Mouse (Mus musculus): ENCODE data around the gene Ap1m1. TPM values are rescaled to one million over a fixed set of nuclear protein-coding genes. Genes with fewer than 3 reads are reported as not detected.

The Ap1m1 gene
- polyA plus RNA-seq, 1 experiment from 2014 or later: 173 TPM

DNA sequence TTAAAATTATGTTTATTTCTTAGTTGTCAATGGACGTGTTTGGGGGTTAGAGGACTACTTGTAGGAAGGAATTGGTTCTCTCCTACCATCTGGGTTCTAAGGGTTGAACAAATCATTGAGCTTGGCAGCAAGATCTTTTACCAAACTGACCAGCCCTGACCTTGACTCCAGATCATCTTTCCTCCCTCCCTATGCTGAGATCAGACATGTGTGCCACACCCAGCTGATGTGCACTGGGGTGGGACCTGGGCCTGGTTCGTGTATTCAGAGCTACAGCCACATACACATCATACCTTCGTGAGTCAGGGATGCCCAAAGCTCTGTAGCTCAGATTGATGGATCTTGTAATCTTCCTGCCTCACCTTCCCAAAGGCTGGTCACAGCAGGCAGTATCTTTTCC, 31.9 kb downstream of the Ap1m1 start:
- ATAC-seq (replicated peaks; ENCODE audit: low FRiP score) (no peak), DNase-seq (ENCODE audit: low spot score) (no peak)
- no peak overlapping the region for H3K9ac ChIP-seq (ENCODE audit: low read length)
- H3K4me2 ChIP-seq (ENCODE audit: low read depth, low read length, severe bottlenecking): no peak overlapping the region
- no peaks in the 10 kb centered on the region for H3K27me3 ChIP-seq (ENCODE audit: control insufficient read depth, insufficient read depth, low read length)
- 68% methylated on average over 3 of the region's 3 CpGs for WGBS
- H3K4me3 ChIP-seq (ENCODE audit: low read depth, low read length): no peak overlapping the region
- no peak overlapping the region for H3K27ac ChIP-seq (ENCODE audit: low read depth, low read length)
- H3K4me1 ChIP-seq (replicated peaks; ENCODE audit: control insufficient read depth, insufficient read depth, low read length): no peaks in the 10 kb centered on the region
- H3K36me3 ChIP-seq (ENCODE audit: control insufficient read depth, insufficient read depth, low read length): no peaks in the 10 kb centered on the region
- no peaks in the 10 kb centered on the region for H3K9me3 ChIP-seq (ENCODE audit: control insufficient read depth, low read length)

DNA sequence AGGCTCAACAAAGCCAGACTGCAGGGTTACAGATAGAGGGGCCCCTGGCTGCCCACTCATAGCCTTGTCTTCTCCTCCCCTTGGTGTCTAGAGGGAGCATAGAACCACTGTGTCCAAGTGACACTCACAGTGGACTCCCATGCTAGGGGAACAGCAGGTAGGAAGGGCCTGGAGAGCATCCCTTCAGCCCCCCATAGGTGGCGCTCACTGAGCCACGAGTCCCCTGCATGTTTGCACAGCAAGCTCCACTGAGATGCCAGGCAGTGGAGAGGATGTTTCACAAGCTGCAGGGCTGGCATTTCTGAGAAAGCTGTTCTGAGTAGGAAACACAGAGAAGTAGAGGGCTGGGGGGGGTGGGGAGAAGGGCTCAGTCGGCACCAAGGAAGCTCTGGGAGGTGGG, 32.5 kb downstream of the Ap1m1 start:
- Histone ChIP-seq H3K4me1 (replicated peaks; ENCODE audit: control insufficient read depth, insufficient read depth, low read length) (no peaks in the 10 kb centered on the region), H3K27me3 (ENCODE audit: control insufficient read depth, insufficient read depth, low read length) (no peaks in the 10 kb centered on the region), H3K9me3 (ENCODE audit: control insufficient read depth, low read length) (no peaks in the 10 kb centered on the region), H3K36me3 (ENCODE audit: control insufficient read depth, insufficient read depth, low read length) (no peaks in the 10 kb centered on the region), H3K4me2 (ENCODE audit: low read depth, low read length, severe bottlenecking) (no peak overlapping the region), H3K27ac (ENCODE audit: low read depth, low read length) (no peak overlapping the region), H3K4me3 (ENCODE audit: low read depth, low read length) (no peak overlapping the region), H3K9ac (ENCODE audit: low read length) (no peak overlapping the region)
- 12% methylated on average over 3 of the region's 3 CpGs for WGBS
- DNase-seq (ENCODE audit: low spot score): peak; percentile 70
- ATAC-seq (replicated peaks; ENCODE audit: low FRiP score): no peak

DNA sequence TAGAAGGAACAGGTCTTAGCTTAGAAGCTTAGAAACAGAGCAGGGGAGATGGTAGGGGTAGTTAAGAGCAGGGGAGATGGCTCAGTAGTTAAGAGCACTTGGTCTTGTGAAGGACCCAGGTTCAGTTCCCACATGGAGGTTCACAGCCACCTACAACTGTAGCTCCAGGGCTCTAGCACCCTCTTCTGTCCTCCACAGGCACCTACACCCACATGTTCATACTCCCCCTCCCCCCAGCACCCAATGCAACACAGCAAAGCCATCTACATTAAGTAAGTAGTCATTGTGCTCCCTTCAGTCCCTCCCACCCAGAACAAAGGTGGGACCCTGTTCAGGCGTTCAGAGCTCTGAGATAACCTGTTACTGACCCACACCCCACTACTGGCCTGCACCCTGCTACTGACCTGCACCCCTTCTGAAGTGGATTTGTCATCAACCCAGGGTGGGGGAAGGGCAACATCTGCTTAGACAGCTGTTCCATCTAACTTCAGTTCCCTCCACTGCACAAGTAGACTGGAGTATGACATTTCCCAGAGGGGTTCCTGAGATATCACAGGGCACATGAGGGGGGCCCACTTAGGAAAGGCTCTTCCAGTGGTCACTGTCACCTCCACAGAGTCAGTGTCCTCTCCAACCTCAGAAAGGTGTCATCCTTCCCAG, 33.4 kb downstream of the Ap1m1 start:
- Histone ChIP-seq H3K27me3 (ENCODE audit: control insufficient read depth, insufficient read depth, low read length) (no peaks in the 10 kb centered on the region), H3K4me3 (ENCODE audit: low read depth, low read length) (no peak overlapping the region), H3K4me1 (replicated peaks; ENCODE audit: control insufficient read depth, insufficient read depth, low read length) (no peaks in the 10 kb centered on the region), H3K9me3 (ENCODE audit: control insufficient read depth, low read length) (no peaks in the 10 kb centered on the region), H3K4me2 (ENCODE audit: low read depth, low read length, severe bottlenecking) (no peak overlapping the region), H3K9ac (ENCODE audit: low read length) (no peak overlapping the region), H3K36me3 (ENCODE audit: control insufficient read depth, insufficient read depth, low read length) (no peaks in the 10 kb centered on the region), H3K27ac (ENCODE audit: low read depth, low read length) (no peak overlapping the region)
- ATAC-seq (replicated peaks; ENCODE audit: low FRiP score): no peak
- DNase-seq (ENCODE audit: low spot score): no peak
- WGBS: 83% methylated on average over 1 of the region's 1 CpGs

DNA sequence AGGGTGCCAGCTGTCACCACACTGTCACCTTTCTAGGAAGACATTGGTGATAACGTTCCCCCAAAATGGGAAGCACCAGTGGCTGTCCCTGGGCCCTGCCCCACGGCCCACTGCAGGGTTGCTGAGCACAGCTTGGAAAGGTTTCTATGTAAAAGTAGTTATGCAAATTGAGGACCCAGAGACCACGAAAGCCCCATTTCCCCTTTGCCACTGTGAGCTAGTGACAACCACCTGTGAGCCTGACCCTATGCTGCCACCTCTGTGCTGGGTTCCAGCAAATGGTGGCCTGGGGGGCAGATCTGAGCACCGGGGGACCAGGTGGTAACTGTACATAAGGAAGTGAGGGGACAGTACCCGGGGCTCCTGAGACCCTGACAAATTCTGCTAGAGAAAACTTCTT, 34.0 kb downstream of the Ap1m1 start:
- no peak for ATAC-seq (replicated peaks; ENCODE audit: low FRiP score)

DNA sequence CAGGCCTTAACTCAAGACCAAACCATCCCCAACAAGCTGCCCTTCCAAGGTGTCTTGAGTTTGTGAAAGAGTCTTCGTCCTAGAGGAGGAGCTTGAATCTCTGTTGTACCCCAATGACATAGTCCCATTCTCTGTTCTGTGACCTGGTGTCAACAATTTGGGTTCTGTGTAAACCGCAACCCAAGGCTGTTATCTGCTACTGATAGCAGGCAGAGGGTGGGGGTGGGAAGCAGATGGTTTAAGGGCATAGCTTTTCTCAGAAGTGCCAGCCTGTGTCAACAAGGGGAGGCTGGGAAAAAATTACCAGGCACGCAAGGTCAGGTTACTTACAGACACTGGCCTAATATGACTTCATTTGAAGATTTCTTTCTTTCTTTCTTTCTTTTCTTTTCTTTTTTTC, 37.4 kb downstream of the Ap1m1 start:
- Histone ChIP-seq H3K9me3 (ENCODE audit: control insufficient read depth, low read length) (no peaks in the 10 kb centered on the region), H3K27me3 (ENCODE audit: control insufficient read depth, insufficient read depth, low read length) (no peaks in the 10 kb centered on the region), H3K4me3 (ENCODE audit: low read depth, low read length) (no peak overlapping the region), H3K27ac (ENCODE audit: low read depth, low read length) (no peak overlapping the region), H3K4me2 (ENCODE audit: low read depth, low read length, severe bottlenecking) (no peak overlapping the region), H3K36me3 (ENCODE audit: control insufficient read depth, insufficient read depth, low read length) (no peaks in the 10 kb centered on the region), H3K4me1 (replicated peaks; ENCODE audit: control insufficient read depth, insufficient read depth, low read length) (no peaks in the 10 kb centered on the region), H3K9ac (ENCODE audit: low read length) (no peak overlapping the region)
- 86% methylated on average over 3 of the region's 3 CpGs for WGBS
- ATAC-seq (replicated peaks; ENCODE audit: low FRiP score): no peak
- no peak for DNase-seq (ENCODE audit: low spot score)

More for the DNA sequence above, 34.0 kb downstream of the Ap1m1 start:
- H3K27me3 ChIP-seq (ENCODE audit: control insufficient read depth, insufficient read depth, low read length): no peaks in the 10 kb centered on the region
- H3K9me3 ChIP-seq (ENCODE audit: control insufficient read depth, low read length): no peaks in the 10 kb centered on the region
- no peaks in the 10 kb centered on the region for H3K4me1 ChIP-seq (replicated peaks; ENCODE audit: control insufficient read depth, insufficient read depth, low read length)
- H3K4me2 ChIP-seq (ENCODE audit: low read depth, low read length, severe bottlenecking): no peak overlapping the region
- no peaks in the 10 kb centered on the region for H3K36me3 ChIP-seq (ENCODE audit: control insufficient read depth, insufficient read depth, low read length)
- WGBS: 79% methylated on average over 5 of the region's 5 CpGs
- H3K9ac ChIP-seq (ENCODE audit: low read length): no peak overlapping the region
- no peak for DNase-seq (ENCODE audit: low spot score)
- no peak overlapping the region for H3K27ac ChIP-seq (ENCODE audit: low read depth, low read length)
- no peak overlapping the region for H3K4me3 ChIP-seq (ENCODE audit: low read depth, low read length)

DNA sequence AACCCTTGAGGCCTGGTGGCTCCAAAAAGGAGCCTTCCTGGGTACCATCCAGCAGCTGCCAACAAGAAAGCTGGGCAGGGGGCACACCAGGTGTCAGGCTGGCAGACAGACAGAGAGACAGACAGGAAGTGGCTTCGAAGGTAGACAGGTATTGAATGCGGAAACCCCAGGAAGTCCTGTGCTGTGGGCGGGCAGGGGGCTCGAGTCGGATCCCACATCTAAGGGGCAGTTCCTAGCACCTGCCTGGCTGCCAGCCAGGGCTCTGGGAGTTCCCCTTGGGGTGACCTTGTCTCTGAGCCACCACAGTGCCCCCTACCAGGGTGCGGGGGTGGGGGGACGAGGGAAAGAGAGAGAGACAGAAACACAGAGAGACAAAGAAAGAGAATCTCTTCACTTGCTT, 39.3 kb downstream of the Ap1m1 start:
- WGBS: 87% methylated on average over 7 of the region's 7 CpGs
- Histone ChIP-seq H3K36me3 (ENCODE audit: control insufficient read depth, insufficient read depth, low read length) (no peaks in the 10 kb centered on the region), H3K27me3 (ENCODE audit: control insufficient read depth, insufficient read depth, low read length) (no peaks in the 10 kb centered on the region), H3K4me3 (ENCODE audit: low read depth, low read length) (no peak overlapping the region), H3K9ac (ENCODE audit: low read length) (no peak overlapping the region), H3K9me3 (ENCODE audit: control insufficient read depth, low read length) (no peaks in the 10 kb centered on the region), H3K4me1 (replicated peaks; ENCODE audit: control insufficient read depth, insufficient read depth, low read length) (no peaks in the 10 kb centered on the region), H3K27ac (ENCODE audit: low read depth, low read length) (no peak overlapping the region), H3K4me2 (ENCODE audit: low read depth, low read length, severe bottlenecking) (no peak overlapping the region)
- ATAC-seq (replicated peaks; ENCODE audit: low FRiP score): no peak
- DNase-seq (ENCODE audit: low spot score): no peak

DNA sequence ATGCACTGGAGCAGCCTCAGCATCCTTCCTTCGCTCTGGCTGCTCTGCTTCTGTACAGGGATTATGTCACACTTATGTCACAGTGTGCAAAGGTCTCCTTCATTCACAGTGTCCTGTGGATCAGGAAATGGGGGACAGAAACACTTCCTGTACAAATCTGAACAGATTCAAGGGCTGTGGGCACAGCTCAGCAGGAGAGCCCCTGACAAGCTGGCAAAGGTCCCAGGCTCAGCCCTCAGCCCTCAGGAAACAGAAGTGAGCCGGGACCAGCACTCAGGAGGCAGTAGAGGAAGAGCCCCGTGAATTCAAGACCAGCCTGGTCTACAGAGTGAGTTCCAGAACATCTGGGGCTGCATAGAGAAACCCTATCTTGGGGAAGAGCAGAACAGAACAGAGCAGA, 41.8 kb downstream of the Ap1m1 start:
- no peak for ATAC-seq (replicated peaks; ENCODE audit: low FRiP score)

DNA sequence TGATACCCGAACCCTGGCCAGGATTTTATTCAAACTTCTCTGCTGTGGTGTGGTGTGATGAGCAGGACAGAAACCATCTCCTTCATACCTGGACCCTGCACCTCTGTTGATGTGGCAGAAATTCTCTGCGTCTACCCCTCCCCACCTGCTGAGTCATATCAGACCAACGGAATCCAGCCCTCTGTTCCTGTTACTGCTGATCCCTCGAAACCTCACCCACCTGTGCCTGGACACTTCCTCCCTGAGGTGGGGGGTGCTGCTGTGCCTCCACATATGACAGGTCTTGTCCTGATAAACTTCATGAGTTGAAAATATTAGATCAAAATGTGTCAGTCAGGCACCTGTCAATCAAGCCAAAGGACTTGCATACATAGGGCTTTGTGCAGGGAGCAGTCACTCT, 45.5 kb downstream of the Ap1m1 start:
- no peak overlapping the region for H3K4me2 ChIP-seq (ENCODE audit: low read depth, low read length, severe bottlenecking)
- no peak overlapping the region for H3K27ac ChIP-seq (ENCODE audit: low read depth, low read length)
- 82% methylated on average over 4 of the region's 4 CpGs for WGBS
- ATAC-seq (replicated peaks; ENCODE audit: low FRiP score) (no peak), DNase-seq (ENCODE audit: low spot score) (no peak)
- no peak overlapping the region for H3K4me3 ChIP-seq (ENCODE audit: low read depth, low read length)
- H3K4me1 ChIP-seq (replicated peaks; ENCODE audit: control insufficient read depth, insufficient read depth, low read length): no peaks in the 10 kb centered on the region
- H3K36me3 ChIP-seq (ENCODE audit: control insufficient read depth, insufficient read depth, low read length): no peaks in the 10 kb centered on the region
- no peaks in the 10 kb centered on the region for H3K9me3 ChIP-seq (ENCODE audit: control insufficient read depth, low read length)
- H3K9ac ChIP-seq (ENCODE audit: low read length): no peak overlapping the region
- H3K27me3 ChIP-seq (ENCODE audit: control insufficient read depth, insufficient read depth, low read length): no peaks in the 10 kb centered on the region

More for the DNA sequence above, 41.8 kb downstream of the Ap1m1 start:
- Histone ChIP-seq H3K4me3 (ENCODE audit: low read depth, low read length) (no peak overlapping the region), H3K27me3 (ENCODE audit: control insufficient read depth, insufficient read depth, low read length) (no peaks in the 10 kb centered on the region), H3K9ac (ENCODE audit: low read length) (no peak overlapping the region), H3K4me2 (ENCODE audit: low read depth, low read length, severe bottlenecking) (no peak overlapping the region), H3K36me3 (ENCODE audit: control insufficient read depth, insufficient read depth, low read length) (no peaks in the 10 kb centered on the region), H3K9me3 (ENCODE audit: control insufficient read depth, low read length) (no peaks in the 10 kb centered on the region), H3K27ac (ENCODE audit: low read depth, low read length) (no peak overlapping the region), H3K4me1 (replicated peaks; ENCODE audit: control insufficient read depth, insufficient read depth, low read length) (no peaks in the 10 kb centered on the region)
- 46% methylated on average over 3 of the region's 3 CpGs for WGBS
- no peak for DNase-seq (ENCODE audit: low spot score)

DNA sequence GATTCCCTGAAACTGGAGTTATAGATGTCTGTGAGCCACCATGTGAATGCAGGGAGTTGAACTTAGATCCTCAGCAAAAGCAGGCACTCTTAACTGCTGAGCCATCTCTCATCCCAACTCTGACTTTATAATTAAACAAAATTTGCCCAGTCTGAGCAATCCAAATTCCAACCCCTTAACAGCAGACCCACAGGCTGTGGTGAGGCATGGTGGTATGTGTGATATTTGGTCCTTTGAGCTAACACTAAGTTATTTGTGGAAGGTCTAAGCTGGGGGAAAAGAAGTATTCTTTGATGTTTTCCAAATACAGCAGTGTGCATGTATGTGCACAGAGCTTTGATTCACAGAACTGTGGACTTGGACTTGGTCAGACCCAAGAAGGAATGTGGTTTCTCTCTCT, 49.2 kb downstream of the Ap1m1 start:
- no peak for DNase-seq (ENCODE audit: low spot score)
- H3K36me3 ChIP-seq (ENCODE audit: control insufficient read depth, insufficient read depth, low read length): no peaks in the 10 kb centered on the region
- H3K27ac ChIP-seq (ENCODE audit: low read depth, low read length): no peak overlapping the region
- ATAC-seq (replicated peaks; ENCODE audit: low FRiP score): no peak
- no peaks in the 10 kb centered on the region for H3K9me3 ChIP-seq (ENCODE audit: control insufficient read depth, low read length)
- no peak overlapping the region for H3K9ac ChIP-seq (ENCODE audit: low read length)
- no peak overlapping the region for H3K4me2 ChIP-seq (ENCODE audit: low read depth, low read length, severe bottlenecking)
- no peaks in the 10 kb centered on the region for H3K27me3 ChIP-seq (ENCODE audit: control insufficient read depth, insufficient read depth, low read length)
- H3K4me1 ChIP-seq (replicated peaks; ENCODE audit: control insufficient read depth, insufficient read depth, low read length): no peaks in the 10 kb centered on the region
- H3K4me3 ChIP-seq (ENCODE audit: low read depth, low read length): no peak overlapping the region

Data from forebrain, embryonic 11.5 days (tissue).